Mouse (Mus musculus): ENCODE data around the gene Hexb. TPM values are rescaled to one million over a fixed set of nuclear protein-coding genes. Genes with fewer than 3 reads are reported as not detected.
A peak's percentile ranks its signal among the peaks of the same experiment; 100 is the strongest.

Hexb gene
- 59.0 and 63.1 TPM in 2 replicates for polyA plus RNA-seq (2015; fragmentation: Nextera tagmentation; extraction: Ambion mirVana)

DNA sequence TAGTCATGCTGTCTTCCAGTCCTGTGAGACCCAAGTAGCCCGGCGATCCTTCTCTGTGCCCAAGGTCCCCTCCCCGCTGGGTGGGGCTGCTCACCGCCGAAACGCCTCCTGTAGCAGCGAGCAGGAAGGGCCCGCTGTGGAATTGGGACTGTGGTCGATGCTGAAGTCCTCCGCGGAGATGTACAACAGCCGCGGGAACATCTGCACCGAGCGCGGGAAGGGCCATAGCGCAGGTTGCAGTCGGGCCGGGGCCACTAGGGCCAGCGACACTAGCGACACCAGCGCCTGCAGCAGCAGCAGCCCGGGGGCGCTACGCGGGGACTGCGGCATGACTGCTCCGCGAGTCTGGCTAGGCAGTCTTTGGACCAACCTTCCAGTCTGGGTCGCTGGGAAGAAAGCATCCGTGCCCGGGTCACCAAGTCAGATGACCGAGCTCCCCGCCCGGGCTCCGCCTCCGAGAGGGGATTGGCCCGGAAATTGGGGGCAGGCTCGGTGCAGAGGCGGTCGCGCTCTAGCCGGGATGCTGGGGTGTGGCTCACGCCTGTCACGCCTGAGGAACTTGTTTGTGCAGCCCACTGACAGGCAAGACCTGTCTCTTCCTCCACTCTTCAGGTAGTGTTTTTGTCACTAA lies at the start of gene Hexb:
Hexb (minus strand) TSS at position 426 of the 631 bp plus-strand sequence.
- ATAC-seq (replicated peaks; ENCODE audit: low FRiP score, low read depth) (peak; percentile 96), DNase-seq (ENCODE audit: low spot score) (peak; percentile 94)
- 0 out of 2 replicates have a peak, but pooled peaks cover 3% of the 10 kb centered on the region for H3K4me1 ChIP-seq (replicated peaks; ENCODE audit: insufficient read depth, low read length)
- peak within 1 kb of the TSS; percentile 54 for H3K4me3 ChIP-seq (replicated peaks; ENCODE audit: low read depth, low read length)
- peak within 1 kb of the TSS; percentile 73 for H3K27ac ChIP-seq
- WGBS, result under 1% methylated on average over 45 of the region's 45 CpGs
- no peaks in the 10 kb centered on the region for H3K36me3 ChIP-seq (ENCODE audit: insufficient read depth, low read length)
- peak within 1 kb of the TSS; percentile 93 for H3K4me2 ChIP-seq (ENCODE audit: low read length)
- no peaks in the 10 kb centered on the region for H3K27me3 ChIP-seq (ENCODE audit: insufficient read depth, low read length)
- H3K9ac ChIP-seq (ENCODE audit: low read depth, low read length), result peak within 1 kb of the TSS; percentile 56
- peak; percentile 56 for TF ChIP-seq CTCF (IDR thresholded peaks at IDR 0.05; ENCODE audit: low read depth)
- no peaks in the 10 kb centered on the region for H3K9me3 ChIP-seq (replicated peaks; ENCODE audit: low read length)

DNA sequence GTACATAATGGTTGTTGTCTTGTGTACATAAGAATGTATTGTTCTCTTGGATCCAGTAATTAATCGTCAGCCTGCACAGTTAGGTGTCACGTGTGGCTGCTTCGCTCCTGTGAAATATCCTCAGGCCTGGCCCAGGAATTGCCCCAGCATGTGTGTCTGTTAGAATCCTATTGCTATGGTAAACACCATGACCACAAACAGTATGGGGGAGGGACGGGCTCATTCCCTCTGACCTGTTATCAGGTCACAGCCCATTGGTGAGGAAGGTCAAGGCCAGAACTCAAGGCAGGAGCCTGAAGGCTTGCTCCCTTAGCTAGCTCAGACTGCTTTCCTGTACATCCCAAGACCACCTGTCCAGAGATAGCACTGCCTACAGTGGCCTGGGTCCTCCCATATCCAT lies 49.6 kb upstream of the Hexb start:
- 44% methylated on average over 4 of the region's 4 CpGs for WGBS
- H3K27ac ChIP-seq, result no peak overlapping the region
- no peaks in the 10 kb centered on the region for H3K9me3 ChIP-seq (replicated peaks; ENCODE audit: low read length)
- no peak overlapping the region for H3K9ac ChIP-seq (ENCODE audit: low read depth, low read length)
- H3K27me3 ChIP-seq (ENCODE audit: insufficient read depth, low read length), result no peaks in the 10 kb centered on the region
- H3K4me2 ChIP-seq (ENCODE audit: low read length), result 0 out of 2 replicates have a peak overlapping the region, but pooled peaks have one; percentile 5
- ATAC-seq (replicated peaks; ENCODE audit: low FRiP score, low read depth) (no peak), DNase-seq (ENCODE audit: low spot score) (no peak)
- peaks cover 22% of the 10 kb centered on the region; the same call in 1 of the 2 replicates for H3K4me1 ChIP-seq (replicated peaks; ENCODE audit: insufficient read depth, low read length)
- H3K36me3 ChIP-seq (ENCODE audit: insufficient read depth, low read length), result peaks cover 33% of the 10 kb centered on the region; the same call in 1 of the 2 replicates
- H3K4me3 ChIP-seq (replicated peaks; ENCODE audit: low read depth, low read length), result no peak overlapping the region
- no peak for TF ChIP-seq CTCF (IDR thresholded peaks at IDR 0.05; ENCODE audit: low read depth)

DNA sequence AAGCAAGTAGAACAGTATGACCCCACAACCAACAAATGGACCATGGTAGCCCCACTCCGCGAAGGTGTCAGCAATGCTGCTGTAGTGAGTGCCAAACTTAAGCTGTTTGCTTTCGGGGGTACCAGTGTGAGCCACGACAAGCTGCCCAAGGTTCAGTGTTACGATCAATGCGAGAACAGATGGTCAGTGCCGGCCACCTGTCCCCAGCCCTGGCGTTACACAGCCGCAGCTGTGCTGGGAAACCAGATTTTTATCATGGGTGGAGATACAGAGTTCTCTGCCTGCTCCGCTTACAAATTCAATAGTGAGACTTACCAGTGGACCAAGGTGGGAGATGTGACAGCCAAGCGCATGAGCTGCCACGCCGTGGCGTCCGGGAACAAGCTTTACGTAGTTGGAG lies 48.1 kb upstream of the Hexb start:
- 79% methylated on average over 16 of the region's 16 CpGs for WGBS
- H3K27me3 ChIP-seq (ENCODE audit: insufficient read depth, low read length), result no peaks in the 10 kb centered on the region
- no peak for TF ChIP-seq CTCF (IDR thresholded peaks at IDR 0.05; ENCODE audit: low read depth)
- peaks cover 31% of the 10 kb centered on the region; the same call in 1 of the 2 replicates for H3K4me1 ChIP-seq (replicated peaks; ENCODE audit: insufficient read depth, low read length)
- no peak overlapping the region for H3K27ac ChIP-seq
- peaks cover 22% of the 10 kb centered on the region; the same call in 1 of the 2 replicates for H3K36me3 ChIP-seq (ENCODE audit: insufficient read depth, low read length)
- no peak overlapping the region for H3K4me2 ChIP-seq (ENCODE audit: low read length)
- no peaks in the 10 kb centered on the region for H3K9me3 ChIP-seq (replicated peaks; ENCODE audit: low read length)
- no peak for DNase-seq (ENCODE audit: low spot score)
- no peak overlapping the region for H3K4me3 ChIP-seq (replicated peaks; ENCODE audit: low read depth, low read length)
- ATAC-seq (replicated peaks; ENCODE audit: low FRiP score, low read depth), result no peak
- H3K9ac ChIP-seq (ENCODE audit: low read depth, low read length), result no peak overlapping the region

DNA sequence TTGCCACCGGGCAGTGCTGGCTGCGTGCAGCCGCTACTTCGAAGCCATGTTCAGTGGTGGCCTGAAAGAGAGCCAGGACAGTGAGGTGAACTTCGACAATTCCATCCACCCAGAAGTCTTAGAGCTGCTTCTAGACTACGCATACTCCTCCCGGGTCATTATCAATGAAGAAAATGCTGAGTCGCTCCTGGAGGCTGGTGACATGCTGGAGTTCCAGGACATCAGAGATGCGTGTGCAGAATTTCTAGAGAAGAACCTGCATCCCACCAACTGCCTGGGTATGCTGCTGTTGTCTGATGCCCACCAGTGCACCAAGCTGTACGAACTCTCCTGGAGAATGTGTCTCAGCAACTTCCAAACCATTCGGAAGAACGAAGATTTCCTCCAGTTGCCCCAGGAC lies 47.0 kb upstream of the Hexb start:
- H3K27me3 ChIP-seq (ENCODE audit: insufficient read depth, low read length), result no peaks in the 10 kb centered on the region
- H3K4me1 ChIP-seq (replicated peaks; ENCODE audit: insufficient read depth, low read length), result peaks cover 31% of the 10 kb centered on the region; the same call in 1 of the 2 replicates
- ATAC-seq (replicated peaks; ENCODE audit: low FRiP score, low read depth) (no peak), DNase-seq (ENCODE audit: low spot score) (no peak)
- 81% methylated on average over 12 of the region's 12 CpGs for WGBS
- no peaks in the 10 kb centered on the region for H3K9me3 ChIP-seq (replicated peaks; ENCODE audit: low read length)
- H3K4me2 ChIP-seq (ENCODE audit: low read length), result peak overlapping the region; percentile 75; the same call in 1 of the 2 replicates
- no peak overlapping the region for H3K4me3 ChIP-seq (replicated peaks; ENCODE audit: low read depth, low read length)
- no peak overlapping the region for H3K27ac ChIP-seq
- no peak for TF ChIP-seq CTCF (IDR thresholded peaks at IDR 0.05; ENCODE audit: low read depth)
- no peak overlapping the region for H3K9ac ChIP-seq (ENCODE audit: low read depth, low read length)
- 0 out of 2 replicates have a peak, but pooled peaks cover 16% of the 10 kb centered on the region for H3K36me3 ChIP-seq (ENCODE audit: insufficient read depth, low read length)

DNA sequence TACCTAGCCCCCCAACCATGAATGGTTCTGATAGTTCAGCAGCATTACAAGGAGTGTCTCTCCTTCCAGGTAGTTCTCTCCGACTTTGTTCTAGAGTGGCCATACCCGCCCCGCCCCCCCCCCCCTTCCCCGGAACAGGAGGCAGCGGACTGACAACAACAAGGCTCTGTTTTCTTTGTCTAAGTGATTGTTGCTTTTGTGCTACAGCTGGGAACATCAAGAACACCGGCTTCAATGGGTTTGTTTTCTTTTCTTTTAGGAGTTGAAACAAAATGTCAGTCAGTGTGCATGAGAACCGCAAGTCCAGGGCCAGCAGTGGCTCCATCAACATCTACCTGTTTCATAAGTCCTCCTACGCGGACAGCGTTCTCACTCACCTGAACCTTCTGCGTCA lies 46.6 kb upstream of the Hexb start:
- no peak for TF ChIP-seq CTCF (IDR thresholded peaks at IDR 0.05; ENCODE audit: low read depth)
- H3K9ac ChIP-seq (ENCODE audit: low read depth, low read length), result no peak overlapping the region
- DNase-seq (ENCODE audit: low spot score) (no peak), ATAC-seq (replicated peaks; ENCODE audit: low FRiP score, low read depth) (no peak)
- H3K27ac ChIP-seq, result no peak overlapping the region
- no peaks in the 10 kb centered on the region for H3K9me3 ChIP-seq (replicated peaks; ENCODE audit: low read length)
- H3K27me3 ChIP-seq (ENCODE audit: insufficient read depth, low read length), result no peaks in the 10 kb centered on the region
- peak overlapping the region; percentile 75 for H3K4me2 ChIP-seq (ENCODE audit: low read length)
- 0 out of 2 replicates have a peak, but pooled peaks cover 16% of the 10 kb centered on the region for H3K36me3 ChIP-seq (ENCODE audit: insufficient read depth, low read length)
- peaks cover 29% of the 10 kb centered on the region for H3K4me1 ChIP-seq (replicated peaks; ENCODE audit: insufficient read depth, low read length)
- H3K4me3 ChIP-seq (replicated peaks; ENCODE audit: low read depth, low read length), result no peak overlapping the region
- WGBS, result 46% methylated on average over 11 of the region's 11 CpGs

DNA sequence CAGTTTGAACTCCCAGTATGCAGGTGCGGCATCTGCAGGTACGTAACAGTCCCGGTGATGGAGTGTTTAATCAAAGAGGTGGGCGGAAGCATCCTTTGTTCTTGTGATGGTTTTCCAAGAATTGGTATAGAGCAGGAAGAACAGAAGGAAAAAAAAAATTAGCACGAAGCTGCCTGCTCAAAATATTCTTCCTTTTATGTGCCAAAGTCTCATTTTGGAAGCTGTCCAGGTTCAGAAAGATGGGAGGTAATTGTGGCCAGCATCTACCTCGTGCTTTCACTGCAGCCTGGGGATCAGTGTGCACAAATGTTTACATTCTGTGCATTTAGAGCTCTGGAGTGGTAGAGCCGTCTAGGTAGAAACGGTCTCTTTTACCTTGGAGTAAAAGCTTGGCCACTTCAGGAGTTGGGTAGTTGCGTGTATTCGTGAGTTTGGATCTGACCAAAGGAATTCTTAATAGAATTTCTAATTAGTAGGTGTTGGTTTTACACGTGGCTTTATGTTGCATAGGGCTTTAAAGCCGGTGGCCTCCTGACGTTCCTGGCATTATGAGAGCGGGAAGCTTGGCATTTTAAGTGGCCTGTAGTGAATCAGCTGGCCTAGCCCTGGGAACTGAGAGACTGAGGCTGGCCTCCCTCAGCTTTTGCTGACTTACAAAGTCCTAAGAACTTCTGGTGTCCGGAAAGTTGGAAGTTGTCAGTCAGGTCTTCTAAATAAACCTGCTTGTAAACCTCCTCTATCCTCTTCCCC lies 46.0 kb upstream of the Hexb start:
- DNase-seq (ENCODE audit: low spot score), result no peak
- Histone ChIP-seq H3K36me3 (ENCODE audit: insufficient read depth, low read length) (0 out of 2 replicates have a peak, but pooled peaks cover 16% of the 10 kb centered on the region), H3K4me3 (replicated peaks; ENCODE audit: low read depth, low read length) (peak overlapping the region; percentile 77), H3K27me3 (ENCODE audit: insufficient read depth, low read length) (no peaks in the 10 kb centered on the region), H3K27ac (no peak overlapping the region), H3K9ac (ENCODE audit: low read depth, low read length) (0 out of 2 replicates have a peak overlapping the region, but pooled peaks have one; percentile 75), H3K4me1 (replicated peaks; ENCODE audit: insufficient read depth, low read length) (peaks cover 30% of the 10 kb centered on the region), H3K9me3 (replicated peaks; ENCODE audit: low read length) (no peaks in the 10 kb centered on the region), H3K4me2 (ENCODE audit: low read length) (peak overlapping the region; percentile 75)
- ATAC-seq (replicated peaks; ENCODE audit: low FRiP score, low read depth), result no peak
- TF ChIP-seq CTCF (IDR thresholded peaks at IDR 0.05; ENCODE audit: low read depth), result no peak
- 35% methylated on average over 15 of the region's 15 CpGs for WGBS

Measured in kidney, postnatal 0 days (tissue).